Mouse (Mus musculus) liver, adult 2 months (tissue): ENCODE measurements around the gene Ndufc2. TPM values are rescaled to one million over a fixed set of nuclear protein-coding genes. Genes with fewer than 3 reads are reported as not detected.

Experiments
- DNase-seq: peaks from one replicate; pipeline ENCODE4 v3.0.0-alpha.2; 2011; ENCODE audit warnings: low read depth, low spot score; ENCODE audit errors: extremely low read depth
- H3K27ac ChIP-seq: fragments of 200-500 bp; replicated peaks from 2 replicates; pipeline ENCODE4 v1.5.1; 2012; ENCODE audit warnings: low read depth, mild to moderate bottlenecking, control low read depth, inconsistent platforms, low read length; ENCODE audit not compliant: insufficient read depth
- H3K27me3 ChIP-seq: fragments of 200-500 bp; 2 replicates; pipeline ENCODE4 v1.6.1; 2012; ENCODE audit warnings: mild to moderate bottlenecking, moderate library complexity, low read length, inconsistent platforms; ENCODE audit not compliant: control insufficient read depth, insufficient read depth
- H3K36me3 ChIP-seq: fragments of 200-500 bp; 2 replicates; pipeline ENCODE4 v1.6.1; 2012; ENCODE audit warnings: low read length, inconsistent platforms; ENCODE audit not compliant: control insufficient read depth, insufficient read depth
- H3K4me1 ChIP-seq: fragments of 200-500 bp; 2 replicates; pipeline ENCODE4 v1.6.1; 2011; ENCODE audit warnings: low read length; ENCODE audit not compliant: control insufficient read depth, insufficient read depth
- H3K4me3 ChIP-seq: fragments of 200-500 bp; 2 replicates; pipeline ENCODE4 v1.5.1; 2011; ENCODE audit warnings: low read depth, mild to moderate bottlenecking, control low read depth, low read length, moderate library complexity; ENCODE audit not compliant: insufficient read depth
- H3K79me2 ChIP-seq: fragments of 200-500 bp; 2 replicates; pipeline ENCODE4 v1.6.1; 2012; ENCODE audit warnings: inconsistent platforms, mild to moderate bottlenecking, low read length, moderate library complexity; ENCODE audit not compliant: control insufficient read depth, insufficient read depth
- H3K9ac ChIP-seq: fragments of 200-500 bp; 2 replicates; pipeline ENCODE4 v1.6.1; 2012; ENCODE audit warnings: low read depth, mild to moderate bottlenecking, control low read depth, inconsistent platforms, low read length
- CTCF ChIP-seq: fragments of 200-500 bp; IDR thresholded peaks from 2 replicates; pipeline ENCODE4 v1.5.1; 2011; ENCODE audit warnings: low read depth, low read length, control low read depth
- POLR2A ChIP-seq: fragments of 200-500 bp; IDR thresholded peaks from 2 replicates; pipeline ENCODE4 v1.6.1; 2011; ENCODE audit warnings: low read length, control low read depth; ENCODE audit not compliant: insufficient read depth; ENCODE audit errors: extremely low read depth
- WGBS: fragments of 180-500 bp; shearing (Covaris S2); methylation state at CpG from one replicate; pipeline ENCODE4 v1.1.7; 2018; 5-methylcytosine and 5-hydroxymethylcytosine counted together
- polyA plus RNA-seq: library from polyadenylated mRNA; depleted of rRNA; stranded (reverse); fragments of >200 nt; gene quantifications from 2 replicates; pipeline ENCODE4 v1.2.3, GENCODE M21; 2012
- total RNA-seq: library from RNA; depleted of rRNA; stranded (reverse); fragments of >200 nt; gene quantifications from 2 replicates; pipeline ENCODE4 v1.2.3, GENCODE M21; 2014

The Ndufc2 gene
- total and polyA plus RNA-seq, 2 experiments = 204 to 221 TPM

GRCm38 (mm10) chr7:97388541-97388940 is 11.3 kb upstream of the Ndufc2 start:
- 97% methylated on average over 4 of the region's 4 CpGs for WGBS
- H3K27ac ChIP-seq = no peak overlapping the region

GRCm38 (mm10) chr7:97391293-97392078 is 8.3 kb upstream of the Ndufc2 start:
- no peaks in the 10 kb centered on the region for H3K79me2 ChIP-seq
- TF ChIP-seq CTCF (no peak), POLR2A (no peak)
- H3K27ac ChIP-seq = no peak overlapping the region
- H3K4me3 ChIP-seq = no peak overlapping the region
- 91% methylated on average over 13 of the region's 13 CpGs for WGBS
- H3K4me1 ChIP-seq = no peaks in the 10 kb centered on the region
- DNase-seq = no peak
- H3K27me3 ChIP-seq = no peaks in the 10 kb centered on the region
- H3K36me3 ChIP-seq = peaks cover 8% of the 10 kb centered on the region
- no peak overlapping the region for H3K9ac ChIP-seq

More at GRCm38 (mm10) chr7:97388541-97388940, 11.3 kb upstream of the Ndufc2 start:
- no peak for DNase-seq
- no peaks in the 10 kb centered on the region for H3K79me2 ChIP-seq
- TF ChIP-seq POLR2A (no peak), CTCF (no peak)
- H3K9ac ChIP-seq = no peak overlapping the region
- H3K36me3 ChIP-seq = peaks cover 14% of the 10 kb centered on the region
- no peaks in the 10 kb centered on the region for H3K4me1 ChIP-seq
- no peak overlapping the region for H3K4me3 ChIP-seq
- H3K27me3 ChIP-seq = no peaks in the 10 kb centered on the region

- Histone ChIP-seq H3K27ac (no peak overlapping the region), H3K79me2 (no peaks in the 10 kb centered on the region), H3K27me3 (no peaks in the 10 kb centered on the region), H3K4me3 (no peak overlapping the region), H3K4me1 (no peaks in the 10 kb centered on the region), H3K36me3 (peaks cover 8% of the 10 kb centered on the region), H3K9ac (no peak overlapping the region)
- TF ChIP-seq POLR2A (no peak), CTCF (no peak)
- WGBS = 85% methylated on average over 6 of the region's 6 CpGs
- no peak for DNase-seq
Measured at GRCm38 (mm10) chr7:97392079-97392445, 7.7 kb upstream of the Ndufc2 start.

GRCm38 (mm10) chr7:97394375-97394774 is 5.4 kb upstream of the Ndufc2 start:
- Histone ChIP-seq H3K27ac (no peak overlapping the region), H3K9ac (no peak overlapping the region), H3K27me3 (no peaks in the 10 kb centered on the region), H3K36me3 (peaks cover 8% of the 10 kb centered on the region), H3K79me2 (no peaks in the 10 kb centered on the region; the same call in 1 of the 2 replicates), H3K4me1 (no peaks in the 10 kb centered on the region), H3K4me3 (no peak overlapping the region)
- 84% methylated on average over 2 of the region's 2 CpGs for WGBS
- no peak for TF ChIP-seq POLR2A
- no peak for TF ChIP-seq CTCF
- no peak for DNase-seq

GRCm38 (mm10) chr7:97398943-97399342 is 860 bp upstream of the Ndufc2 start:
- peaks cover 16% of the 10 kb centered on the region for H3K4me1 ChIP-seq
- no peak overlapping the region for H3K9ac ChIP-seq
- peaks cover 25% of the 10 kb centered on the region for H3K79me2 ChIP-seq
- H3K4me3 ChIP-seq = no peak overlapping the region
- H3K27me3 ChIP-seq = no peaks in the 10 kb centered on the region
- WGBS = 66% methylated on average over 6 of the region's 6 CpGs
- no peaks in the 10 kb centered on the region for H3K36me3 ChIP-seq
- no peak for DNase-seq
- no peak overlapping the region for H3K27ac ChIP-seq
- TF ChIP-seq POLR2A (no peak), CTCF (no peak)

GRCm38 (mm10) chr7:97407145-97407544 is 7.3 kb downstream of the Ndufc2 start:
- no peak overlapping the region for H3K4me3 ChIP-seq
- 88% methylated on average over 10 of the region's 10 CpGs for WGBS
- H3K4me1 ChIP-seq = peaks cover 3% of the 10 kb centered on the region; the same call in 1 of the 2 replicates
- no peaks in the 10 kb centered on the region for H3K27me3 ChIP-seq
- no peak overlapping the region for H3K27ac ChIP-seq
- TF ChIP-seq POLR2A = no peak
- no peak for DNase-seq
- peaks cover 6% of the 10 kb centered on the region; the same call in 1 of the 2 replicates for H3K36me3 ChIP-seq
- no peak overlapping the region for H3K9ac ChIP-seq
- H3K79me2 ChIP-seq = peaks cover 14% of the 10 kb centered on the region
